Mouse (Mus musculus) forebrain, postnatal 0 days (tissue): ENCODE results near the gene Cactin. TPM values are rescaled to one million over a fixed set of nuclear protein-coding genes. Genes with fewer than 3 reads are reported as not detected.

ENCODE experiments used
- ATAC-seq: fragments of 200-750 bp; cut with Nextera tagmentation; 2 replicates; pipeline ENCODE4 v1.8.0; 2017; ENCODE audit warnings: mild to moderate bottlenecking, moderate library complexity
- DNase-seq: peaks from one replicate; pipeline ENCODE4 v3.0.0-alpha.2; 2015
- H3K27ac ChIP-seq: fragments of 300-500 bp; sonication (generic); 2 replicates; pipeline ENCODE4 v1.5.1; 2014; ENCODE audit warnings: low read depth, mild to moderate bottlenecking, antibody characterized with exemption, low read length, moderate library complexity, mixed read lengths
- H3K27me3 ChIP-seq: fragments of 300-500 bp; sonication (generic); 2 replicates; pipeline ENCODE4 v1.6.1; 2014; ENCODE audit warnings: mild to moderate bottlenecking, low read length, mixed read lengths; ENCODE audit not compliant: insufficient read depth
- H3K36me3 ChIP-seq: fragments of 300-500 bp; sonication (generic); 2 replicates; pipeline ENCODE4 v1.6.1; 2014; ENCODE audit warnings: mild to moderate bottlenecking, moderate library complexity; ENCODE audit not compliant: insufficient read depth
- H3K4me1 ChIP-seq: fragments of 300-500 bp; sonication (generic); 2 replicates; pipeline ENCODE4 v1.6.1; 2014; ENCODE audit warnings: antibody characterized with exemption; ENCODE audit not compliant: insufficient read depth
- H3K4me2 ChIP-seq: fragments of 300-500 bp; sonication (generic); 2 replicates; pipeline ENCODE4 v1.6.1; 2014; ENCODE audit warnings: low read depth, mild to moderate bottlenecking, moderate library complexity
- H3K4me3 ChIP-seq: fragments of 300-500 bp; sonication (generic); 2 replicates; pipeline ENCODE4 v1.5.1; 2014; ENCODE audit warnings: low read depth, low read length, mixed read lengths
- H3K9ac ChIP-seq: fragments of 300-500 bp; sonication (generic); 2 replicates; pipeline ENCODE4 v1.6.1; 2014; ENCODE audit warnings: mild to moderate bottlenecking
- H3K9me3 ChIP-seq: fragments of 300-500 bp; sonication (generic); 2 replicates; pipeline ENCODE4 v1.6.1; 2016; ENCODE audit warnings: low read length
- CTCF ChIP-seq: sonication (generic); IDR thresholded peaks from 2 replicates; pipeline ENCODE4 v1.5.1; 2016; ENCODE audit warnings: antibody characterized with exemption, control low read depth, low read depth
- WGBS: fragments of 180-500 bp; shearing (Covaris S2); extraction: QIAGEN DNeasy Blood & Tissue Kit; methylation state at CpG from one replicate; pipeline ENCODE4 v1.1.7; 2014; 5-methylcytosine and 5-hydroxymethylcytosine counted together
- polyA plus RNA-seq: library from polyadenylated mRNA; unstranded; fragments of >200 nt; fragmentation: Nextera tagmentation; extraction: Ambion mirVana; gene quantifications from 2 replicates; pipeline ENCODE4 v1.2.1, GENCODE M21; 2015
- total RNA-seq: library from RNA; depleted of rRNA; stranded (reverse); fragments of >200 nt; gene quantifications from 2 replicates; pipeline ENCODE4 v1.2.3, GENCODE M21; 2014

Gene Cactin
- total and polyA plus RNA-seq, 2 experiments from 2014 or later, result 24.2 to 43.4 TPM

GRCm38 (mm10) chr10:81290698-81291460 lies 30.0 kb upstream of the Cactin start:
- Histone ChIP-seq H3K9ac (no peak overlapping the region), H3K4me3 (no peak overlapping the region), H3K27me3 (no peaks in the 10 kb centered on the region), H3K36me3 (no peaks in the 10 kb centered on the region), H3K4me1 (peaks cover 10% of the 10 kb centered on the region), H3K9me3 (no peaks in the 10 kb centered on the region), H3K4me2 (no peak overlapping the region), H3K27ac (no peak overlapping the region)
- no peak for DNase-seq
- no peak for TF ChIP-seq CTCF
- no peak for ATAC-seq
- WGBS, result 12% methylated on average over 24 of the region's 24 CpGs

GRCm38 (mm10) chr10:81291511-81292104 lies 29.3 kb upstream of the Cactin start, which contains the start of gene Tjp3:
TSS of gene Tjp3 (minus strand) at chr10:81291581.
- WGBS, result 75% methylated on average over 9 of the region's 9 CpGs
- no peaks in the 10 kb centered on the region for H3K36me3 ChIP-seq

GRCm38 (mm10) chr10:81292554-81293333 lies 28.2 kb upstream of the Cactin start, which contains the start of gene Pip5k1c:
TSS of gene Pip5k1c (plus strand) at chr10:81292963.
- Histone ChIP-seq H3K9ac (peak within 1 kb of the TSS; percentile 85), H3K36me3 (no peaks in the 10 kb centered on the region), H3K4me2 (peak within 1 kb of the TSS; percentile 75), H3K27me3 (no peaks in the 10 kb centered on the region), H3K27ac (peak within 1 kb of the TSS; percentile 88), H3K4me1 (peaks cover 10% of the 10 kb centered on the region), H3K4me3 (peak within 1 kb of the TSS; percentile 68), H3K9me3 (no peaks in the 10 kb centered on the region)
- peak; percentile 100 for DNase-seq
- peak; percentile 90 for TF ChIP-seq CTCF
- WGBS, result 2% methylated on average over 75 of the region's 80 CpGs
- ATAC-seq, result peak; percentile 96

More at GRCm38 (mm10) chr10:81291511-81292104, 29.3 kb upstream of the Cactin start, which contains the start of gene Tjp3:
- ATAC-seq (no peak), DNase-seq (no peak)
- Histone ChIP-seq H3K4me2 (no peak within 1 kb of the TSS), H3K4me1 (peaks cover 10% of the 10 kb centered on the region), H3K4me3 (no peak within 1 kb of the TSS), H3K27me3 (no peaks in the 10 kb centered on the region), H3K27ac (no peak within 1 kb of the TSS), H3K9ac (no peak within 1 kb of the TSS), H3K9me3 (no peaks in the 10 kb centered on the region)
- TF ChIP-seq CTCF, result no peak

DNA sequence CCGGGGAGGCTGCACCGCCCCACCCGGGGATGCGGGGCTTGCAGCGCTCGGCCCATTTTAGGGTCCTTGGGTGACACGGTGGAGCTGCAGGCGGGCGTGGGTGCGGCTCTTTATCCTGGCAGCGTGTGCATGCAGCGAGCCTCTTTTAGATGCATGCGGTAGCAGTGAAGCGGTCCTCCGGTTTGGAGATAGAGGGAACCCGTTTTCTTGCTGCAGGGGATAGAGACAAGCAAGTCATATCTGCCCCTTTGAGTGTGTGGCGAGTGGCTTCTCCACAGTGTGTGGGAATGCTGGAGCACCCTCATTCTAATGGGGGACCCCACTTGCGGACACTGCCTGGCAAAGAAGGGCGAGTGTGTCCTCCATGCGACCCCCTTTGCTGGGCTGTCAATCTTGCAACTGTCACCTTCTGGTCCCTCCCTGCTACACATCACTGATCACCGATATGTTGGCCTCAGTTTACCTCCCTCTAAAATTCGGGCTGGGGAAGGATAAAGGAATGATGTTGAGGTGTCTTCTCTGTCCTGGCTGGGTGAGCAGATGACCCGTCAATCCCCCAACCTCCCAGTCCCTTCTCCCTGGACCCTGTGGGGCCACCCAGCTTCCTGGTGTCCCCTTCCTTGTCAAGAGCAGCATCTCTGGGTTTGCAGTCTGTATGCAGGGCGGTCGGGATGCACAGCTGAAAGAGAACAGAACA lies 27.4 kb upstream of the Cactin start:
- Histone ChIP-seq H3K27ac (peak overlapping the region; percentile 88), H3K4me3 (peak overlapping the region; percentile 68), H3K9ac (peak overlapping the region; percentile 85), H3K4me2 (peak overlapping the region; percentile 75), H3K36me3 (no peaks in the 10 kb centered on the region), H3K27me3 (no peaks in the 10 kb centered on the region), H3K4me1 (peaks cover 10% of the 10 kb centered on the region), H3K9me3 (no peaks in the 10 kb centered on the region)
- ATAC-seq, result no peak
- WGBS, result 2% methylated on average over 25 of the region's 25 CpGs
- no peak for DNase-seq
- TF ChIP-seq CTCF, result peak; percentile 10

- no peaks in the 10 kb centered on the region for H3K9me3 ChIP-seq
- TF ChIP-seq CTCF, result no peak
- peaks cover 10% of the 10 kb centered on the region for H3K4me1 ChIP-seq
- no peak for DNase-seq
- H3K4me2 ChIP-seq, result peak overlapping the region; percentile 75
- no peaks in the 10 kb centered on the region for H3K36me3 ChIP-seq
- H3K27ac ChIP-seq, result no peak overlapping the region
- 71% methylated on average over 8 of the region's 8 CpGs for WGBS
- no peak overlapping the region; the same call in 1 of the 2 replicates for H3K4me3 ChIP-seq
- ATAC-seq, result no peak
- no peaks in the 10 kb centered on the region for H3K27me3 ChIP-seq
- peak overlapping the region; percentile 85 for H3K9ac ChIP-seq
These were observed 26.5 kb upstream of the Cactin start for GRCm38 (mm10) chr10:81294442-81294841.

DNA sequence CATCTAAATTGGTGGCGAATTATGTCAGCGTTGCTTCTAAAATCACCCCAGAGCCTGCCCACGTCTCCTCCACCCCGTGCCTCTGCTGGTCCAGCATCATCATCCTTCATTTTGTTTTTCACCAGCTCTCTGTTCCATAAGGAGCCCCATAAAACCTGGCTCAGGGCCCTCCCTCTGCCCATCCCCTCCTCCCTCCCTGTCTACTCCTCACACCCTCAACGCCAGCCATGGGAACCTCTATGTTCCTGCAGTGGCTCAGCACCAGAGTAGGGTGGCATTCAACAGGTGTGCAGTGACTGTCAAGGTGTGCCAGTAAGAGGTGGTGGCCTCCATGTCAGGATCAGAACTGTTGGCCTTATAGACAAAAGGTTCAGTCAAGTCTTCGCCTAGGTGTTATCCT lies 25.7 kb upstream of the Cactin start:
- Histone ChIP-seq H3K9ac (no peak overlapping the region), H3K4me3 (no peak overlapping the region), H3K4me2 (no peak overlapping the region), H3K27me3 (no peaks in the 10 kb centered on the region), H3K4me1 (peaks cover 10% of the 10 kb centered on the region), H3K27ac (no peak overlapping the region), H3K9me3 (no peaks in the 10 kb centered on the region), H3K36me3 (no peaks in the 10 kb centered on the region)
- no peak for ATAC-seq
- WGBS, result 87% methylated on average over 6 of the region's 6 CpGs
- TF ChIP-seq CTCF, result no peak
- no peak for DNase-seq
